Mouse (Mus musculus) midbrain, embryonic 11.5 days (tissue): Measurements from ENCODE around the gene Mpv17l. TPM values are rescaled to one million over a fixed set of nuclear protein-coding genes. Genes with fewer than 3 reads are reported as not detected.
"Not testable (repeated sequence)": the region's sequence is repeated elsewhere in the genome, so short reads cannot be mapped to it uniquely, and the experiment has no call there.

Experiments used
- ATAC-seq: fragments of 200-750 bp; cut with Nextera tagmentation; 2 replicates; pipeline ENCODE4 v1.8.0; 2017; ENCODE audit warnings: moderate TSS enrichment, moderate library complexity; ENCODE audit not compliant: low FRiP score
- DNase-seq: peaks from one replicate; pipeline ENCODE4 v3.0.0; 2015; ENCODE audit warnings: low spot score; ENCODE audit errors: missing footprints
- H3K27ac ChIP-seq: fragments of 300-500 bp; sonication (generic); 2 replicates; pipeline ENCODE4 v1.5.1; 2014; ENCODE audit warnings: low read depth, low read length
- H3K27me3 ChIP-seq: fragments of 300-500 bp; sonication (generic); 2 replicates; pipeline ENCODE4 v1.6.1; 2014; ENCODE audit warnings: mild to moderate bottlenecking, low read length, moderate library complexity, mixed read lengths; ENCODE audit not compliant: control insufficient read depth, insufficient read depth
- H3K36me3 ChIP-seq: fragments of 300-500 bp; sonication (generic); 2 replicates; pipeline ENCODE4 v1.6.1; 2014; ENCODE audit warnings: mild to moderate bottlenecking, low read length, moderate library complexity, mixed read lengths; ENCODE audit not compliant: control insufficient read depth, insufficient read depth
- H3K4me1 ChIP-seq: fragments of 300-500 bp; sonication (generic); 2 replicates; pipeline ENCODE4 v1.6.1; 2014; ENCODE audit warnings: low read length; ENCODE audit not compliant: control insufficient read depth, insufficient read depth
- H3K4me2 ChIP-seq: fragments of 300-500 bp; sonication (generic); 2 replicates; pipeline ENCODE4 v1.6.1; 2014; ENCODE audit warnings: mild to moderate bottlenecking, moderate library complexity
- H3K4me3 ChIP-seq: fragments of 300-500 bp; sonication (generic); 2 replicates; pipeline ENCODE4 v1.5.1; 2014; ENCODE audit warnings: low read depth, low read length
- H3K9ac ChIP-seq: fragments of 300-500 bp; sonication (generic); 2 replicates; pipeline ENCODE4 v1.6.1; 2014; ENCODE audit warnings: low read length
- H3K9me3 ChIP-seq: fragments of 300-500 bp; sonication (generic); 2 replicates; pipeline ENCODE4 v1.6.1; 2016; ENCODE audit warnings: low read length; ENCODE audit not compliant: control insufficient read depth
- WGBS: fragments of 180-500 bp; shearing (Covaris S2); extraction: QIAGEN DNeasy Blood & Tissue Kit; methylation state at CpG from one replicate; pipeline ENCODE4 v1.1.7; 2014; 5-methylcytosine and 5-hydroxymethylcytosine counted together
- polyA plus RNA-seq: library from polyadenylated mRNA; unstranded; fragments of >200 nt; fragmentation: Nextera tagmentation; extraction: Ambion mirVana; gene quantifications from 2 replicates; pipeline ENCODE4 v1.2.1, GENCODE M21; 2014

The Mpv17l gene
- polyA plus RNA-seq, 1 experiment from 2014 or later: 3.4 TPM

DNA sequence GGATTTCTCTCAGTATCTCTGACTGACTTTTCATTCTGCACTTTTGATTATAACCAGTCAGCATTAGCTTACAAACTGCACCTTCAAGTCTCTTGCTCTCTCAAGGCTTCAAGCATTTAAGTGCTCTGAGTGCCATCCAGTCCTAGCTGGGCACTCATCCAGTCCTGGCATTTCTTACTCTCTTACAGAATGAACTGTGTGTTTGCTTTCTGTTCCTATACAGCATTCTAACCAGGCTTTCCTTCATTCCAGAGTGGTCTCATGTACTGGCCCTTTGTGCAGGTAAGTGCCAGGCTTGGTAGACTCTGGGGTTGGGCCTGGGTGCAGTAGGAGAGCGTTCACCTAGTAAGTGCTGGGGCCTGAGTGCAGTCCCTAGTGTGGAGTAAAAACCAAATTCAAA, 43.3 kb downstream of the Mpv17l start:
- Histone ChIP-seq H3K4me1 (no peaks in the 10 kb centered on the region), H3K27ac (no peak overlapping the region), H3K4me3 (no peak overlapping the region), H3K27me3 (peaks cover under 1% of the 10 kb centered on the region; the same call in 1 of the 2 replicates), H3K9ac (no peak overlapping the region), H3K4me2 (no peak overlapping the region), H3K9me3 (no peaks in the 10 kb centered on the region), H3K36me3 (no peaks in the 10 kb centered on the region)
- DNase-seq: no peak
- no peak for ATAC-seq
- WGBS: 81% methylated on average over 1 of the region's 1 CpGs

GRCm38 (mm10) chr16:13951245-13951644, 48.3 kb downstream of the Mpv17l start:
- Histone ChIP-seq H3K4me1 (no peaks in the 10 kb centered on the region), H3K9ac (no peak overlapping the region), H3K4me2 (no peak overlapping the region), H3K4me3 (no peak overlapping the region), H3K36me3 (no peaks in the 10 kb centered on the region), H3K27ac (no peak overlapping the region), H3K9me3 (no peaks in the 10 kb centered on the region), H3K27me3 (no peaks in the 10 kb centered on the region)
- 71% methylated on average over 3 of the region's 3 CpGs for WGBS
- DNase-seq (no peak), ATAC-seq (no peak)

DNA sequence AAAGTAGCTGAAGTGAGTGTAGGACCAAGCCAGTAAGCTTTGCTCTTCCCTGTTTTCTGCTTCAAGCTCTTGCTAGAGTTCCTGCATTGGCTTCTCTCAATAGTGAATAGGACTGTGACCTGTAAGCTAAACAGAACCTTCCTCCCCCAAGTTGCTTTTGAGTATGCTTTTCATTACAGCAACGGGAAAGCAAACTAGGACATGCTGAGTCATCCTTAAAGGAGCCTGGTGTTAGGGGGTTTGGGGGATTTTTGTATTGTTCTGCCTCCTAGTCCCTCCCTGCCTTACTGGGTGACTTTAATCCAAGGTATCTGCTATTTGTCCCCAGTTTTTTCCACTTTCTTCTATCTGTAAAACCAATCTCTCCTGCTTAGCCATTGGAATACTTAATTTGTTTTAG, 59.1 kb downstream of the Mpv17l start:
- H3K4me3 ChIP-seq: no peak overlapping the region
- H3K9ac ChIP-seq: no peak overlapping the region
- H3K27me3 ChIP-seq: no peaks in the 10 kb centered on the region
- no peak overlapping the region for H3K4me2 ChIP-seq
- no peaks in the 10 kb centered on the region for H3K36me3 ChIP-seq
- ATAC-seq (no peak), DNase-seq (no peak)
- H3K27ac ChIP-seq: no peak overlapping the region
- 33% methylated on average over 1 of the region's 1 CpGs for WGBS
- H3K4me1 ChIP-seq: no peaks in the 10 kb centered on the region
- no peaks in the 10 kb centered on the region for H3K9me3 ChIP-seq

- no peak overlapping the region for H3K4me3 ChIP-seq
- H3K4me1 ChIP-seq: no peaks in the 10 kb centered on the region
- DNase-seq (no peak), ATAC-seq (no peak)
- no peaks in the 10 kb centered on the region for H3K9me3 ChIP-seq
- WGBS: 89% methylated on average over 1 of the region's 1 CpGs
- no peak overlapping the region for H3K9ac ChIP-seq
- H3K4me2 ChIP-seq: no peak overlapping the region
- no peaks in the 10 kb centered on the region for H3K27me3 ChIP-seq
- no peak overlapping the region for H3K27ac ChIP-seq
- no peaks in the 10 kb centered on the region for H3K36me3 ChIP-seq
These were observed 66.1 kb downstream of the Mpv17l start for GRCm38 (mm10) chr16:13969096-13969495.

- DNase-seq: no peak
- Histone ChIP-seq H3K4me1 (no peaks in the 10 kb centered on the region), H3K4me2 (no peak overlapping the region), H3K4me3 (no peak overlapping the region), H3K27me3 (no peaks in the 10 kb centered on the region), H3K36me3 (no peaks in the 10 kb centered on the region), H3K9ac (no peak overlapping the region), H3K9me3 (no peaks in the 10 kb centered on the region), H3K27ac (no peak overlapping the region)
- 92% methylated on average over 7 of the region's 8 CpGs for WGBS
- ATAC-seq: no peak
These were observed 69.1 kb downstream of the Mpv17l start for GRCm38 (mm10) chr16:13972051-13972450.

DNA sequence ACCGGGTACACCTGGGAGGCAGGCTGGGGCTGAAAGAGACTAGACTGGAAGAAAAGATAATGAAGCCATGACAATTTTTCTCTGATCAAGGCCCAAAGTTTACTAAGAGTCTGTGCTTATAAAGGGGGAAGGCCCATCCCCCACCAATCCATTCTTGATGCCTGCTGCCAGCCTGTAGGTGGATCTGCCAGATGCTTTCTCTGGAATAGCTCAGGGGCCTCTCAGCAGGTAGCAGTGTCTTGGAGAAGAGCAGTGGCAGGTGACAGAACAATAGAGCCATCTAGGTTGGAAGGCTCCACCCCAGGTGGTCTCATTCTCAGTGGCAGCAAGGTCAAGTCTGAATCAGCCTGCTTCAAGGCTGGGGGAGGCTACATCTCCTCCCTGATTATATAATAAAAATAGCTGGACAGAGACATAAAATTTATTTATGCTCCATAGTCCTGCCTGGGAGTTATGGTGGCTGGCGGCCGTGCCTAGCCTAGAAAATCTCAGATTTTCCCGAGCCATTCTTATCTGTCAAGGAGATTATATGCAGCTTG, 73.5 kb downstream of the Mpv17l start:
- 86% methylated on average over 4 of the region's 4 CpGs for WGBS
- H3K27me3 ChIP-seq, H3K4me3 ChIP-seq, H3K36me3 ChIP-seq, H3K4me2 ChIP-seq, H3K27ac ChIP-seq, H3K9ac ChIP-seq, ATAC-seq, H3K4me1 ChIP-seq, DNase-seq, H3K9me3 ChIP-seq: not testable (repeated sequence)

GRCm38 (mm10) chr16:13977026-13977425, 74.1 kb downstream of the Mpv17l start:
- 53% methylated on average over 1 of the region's 1 CpGs for WGBS

DNA sequence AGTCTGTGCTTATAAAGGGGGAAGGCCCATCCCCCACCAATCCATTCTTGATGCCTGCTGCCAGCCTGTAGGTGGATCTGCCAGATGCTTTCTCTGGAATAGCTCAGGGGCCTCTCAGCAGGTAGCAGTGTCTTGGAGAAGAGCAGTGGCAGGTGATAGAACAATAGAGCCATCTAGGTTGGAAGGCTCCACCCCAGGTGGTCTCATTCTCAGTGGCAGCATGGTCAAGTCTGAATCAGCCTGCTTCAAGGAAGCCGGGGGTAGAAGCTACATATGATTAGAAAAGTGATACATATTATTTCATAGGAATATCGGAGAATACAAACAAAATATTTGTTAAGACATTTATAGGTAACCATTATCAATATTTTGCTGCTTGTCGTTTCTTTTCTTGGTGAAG, 78.8 kb downstream of the Mpv17l start:
- H3K9ac ChIP-seq, ATAC-seq, H3K27ac ChIP-seq, H3K4me3 ChIP-seq, H3K27me3 ChIP-seq, H3K9me3 ChIP-seq, DNase-seq, H3K36me3 ChIP-seq, H3K4me2 ChIP-seq, H3K4me1 ChIP-seq: not testable (repeated sequence)
- 79% methylated on average over 3 of the region's 3 CpGs for WGBS

More at GRCm38 (mm10) chr16:13977026-13977425, 74.1 kb downstream of the Mpv17l start:
- not testable (repeated sequence) for DNase-seq, H3K9me3 ChIP-seq, ATAC-seq, H3K36me3 ChIP-seq, H3K4me2 ChIP-seq, H3K4me1 ChIP-seq, H3K4me3 ChIP-seq, H3K9ac ChIP-seq, H3K27me3 ChIP-seq, H3K27ac ChIP-seq

- no peak for ATAC-seq
- Histone ChIP-seq H3K9ac (no peak overlapping the region), H3K4me2 (no peak overlapping the region), H3K4me1 (peaks cover 2% of the 10 kb centered on the region; the same call in 1 of the 2 replicates), H3K36me3 (no peaks in the 10 kb centered on the region), H3K27ac (no peak overlapping the region), H3K27me3 (no peaks in the 10 kb centered on the region), H3K4me3 (no peak overlapping the region), H3K9me3 (no peaks in the 10 kb centered on the region)
- no peak for DNase-seq
- 87% methylated on average over 5 of the region's 5 CpGs for WGBS
These were observed 80.2 kb downstream of the Mpv17l start for GRCm38 (mm10) chr16:13983161-13983560.
